Mouse (Mus musculus): ENCODE data around the gene Selenow. TPM values are rescaled to one million over a fixed set of nuclear protein-coding genes. Genes with fewer than 3 reads are reported as not detected.

Gene Selenow
- total and polyA plus RNA-seq, 2 experiments, result 68.1 to 250 TPM

DNA sequence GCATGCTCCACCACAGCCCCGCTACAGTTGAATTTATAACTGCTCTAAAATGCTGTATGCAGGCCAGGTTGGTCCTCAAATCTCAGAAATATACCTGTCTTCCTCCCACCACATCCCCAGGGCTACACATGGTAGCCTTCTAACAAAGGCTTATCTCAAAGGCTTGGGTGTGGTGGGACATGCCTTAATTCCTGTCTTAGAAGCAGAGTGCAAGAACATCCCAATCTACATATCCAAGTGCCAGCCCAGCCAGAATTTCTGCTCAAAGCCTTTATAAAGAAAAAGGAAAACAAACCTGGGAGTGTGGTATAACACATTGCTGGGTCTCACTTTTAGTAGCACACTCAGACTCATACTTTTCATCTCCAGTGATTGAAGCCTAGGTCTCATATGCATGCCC, 28.0 kb downstream of the Selenow start:
- no peak for DNase-seq (ENCODE audit: extremely low read depth, low read depth, low spot score)
- Histone ChIP-seq H3K27ac (replicated peaks; ENCODE audit: insufficient read depth, low read depth, low read length) (no peak overlapping the region), H3K4me1 (ENCODE audit: control insufficient read depth, insufficient read depth, low read length) (no peaks in the 10 kb centered on the region)

DNA sequence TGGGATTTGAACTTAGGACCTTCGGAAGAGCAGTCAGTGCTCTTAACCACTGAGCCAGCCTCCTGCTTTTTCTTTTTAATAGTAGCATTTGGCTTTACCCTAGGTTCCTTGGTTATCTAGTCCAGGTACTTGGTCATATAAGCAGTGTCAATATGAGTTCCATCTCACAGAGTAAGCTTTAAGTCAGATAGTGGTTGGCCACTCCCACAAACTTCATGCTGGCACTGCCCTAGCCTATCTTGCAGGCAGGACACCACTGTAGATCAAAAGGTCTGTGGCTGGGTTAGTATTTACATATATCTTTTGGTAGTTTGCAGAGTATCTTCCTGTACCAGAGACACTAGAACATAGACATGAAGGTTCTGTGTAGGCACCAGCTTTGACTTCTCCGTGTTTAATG, 38.1 kb downstream of the Selenow start:
- TF ChIP-seq POLR2A (IDR thresholded peaks at IDR 0.05; ENCODE audit: extremely low read depth, insufficient read depth, low read length) (no peak), CTCF (IDR thresholded peaks at IDR 0.05; ENCODE audit: low read depth, low read length) (no peak)
- H3K9ac ChIP-seq (ENCODE audit: low read depth, low read length), result no peak overlapping the region
- H3K27me3 ChIP-seq (ENCODE audit: control insufficient read depth, insufficient read depth, low read length), result no peaks in the 10 kb centered on the region
- no peak for DNase-seq (ENCODE audit: extremely low read depth, low read depth, low spot score)
- H3K4me1 ChIP-seq (ENCODE audit: control insufficient read depth, insufficient read depth, low read length), result no peaks in the 10 kb centered on the region
- WGBS, result 86% methylated on average over 2 of the region's 2 CpGs
- H3K36me3 ChIP-seq (ENCODE audit: control insufficient read depth, insufficient read depth, low read length), result no peaks in the 10 kb centered on the region
- H3K4me3 ChIP-seq (ENCODE audit: insufficient read depth, low read depth, low read length), result no peak overlapping the region
- no peaks in the 10 kb centered on the region for H3K79me2 ChIP-seq (ENCODE audit: control insufficient read depth, insufficient read depth, low read length)
- H3K27ac ChIP-seq (replicated peaks; ENCODE audit: insufficient read depth, low read depth, low read length), result no peak overlapping the region

More for the DNA sequence above, 28.0 kb downstream of the Selenow start:
- H3K36me3 ChIP-seq (ENCODE audit: control insufficient read depth, insufficient read depth, low read length), result no peaks in the 10 kb centered on the region
- H3K79me2 ChIP-seq (ENCODE audit: control insufficient read depth, insufficient read depth, low read length), result no peaks in the 10 kb centered on the region
- H3K9ac ChIP-seq (ENCODE audit: low read depth, low read length), result no peak overlapping the region
- no peak overlapping the region for H3K4me3 ChIP-seq (ENCODE audit: insufficient read depth, low read depth, low read length)
- no peak for TF ChIP-seq POLR2A (IDR thresholded peaks at IDR 0.05; ENCODE audit: extremely low read depth, insufficient read depth, low read length)
- no peak for TF ChIP-seq CTCF (IDR thresholded peaks at IDR 0.05; ENCODE audit: low read depth, low read length)
- H3K27me3 ChIP-seq (ENCODE audit: control insufficient read depth, insufficient read depth, low read length), result no peaks in the 10 kb centered on the region
- WGBS, result 76% methylated on average over 1 of the region's 1 CpGs

DNA sequence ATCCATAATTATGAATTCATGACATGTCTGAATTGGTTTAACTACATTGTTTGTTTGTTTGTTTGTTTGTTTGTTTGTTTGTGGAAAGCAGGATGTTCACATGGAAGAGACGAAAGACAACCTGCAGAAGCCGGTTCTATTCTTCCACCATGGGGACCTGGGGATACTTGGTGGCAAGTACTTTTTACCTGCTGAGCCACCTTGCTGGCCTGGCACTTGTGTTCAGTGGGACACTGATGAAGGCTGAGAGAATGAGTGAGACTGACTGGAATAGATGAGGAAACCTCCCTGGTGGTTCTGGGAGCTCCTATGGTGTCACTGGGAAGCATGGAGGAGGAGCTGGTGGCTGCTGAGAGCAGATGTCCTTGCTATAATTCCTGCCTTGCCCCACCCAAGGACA, 39.9 kb downstream of the Selenow start, which contains the start of gene Crxos:
Gene Crxos (plus strand): TSS at position 301 of the 400 bp plus-strand sequence.
- no peak within 1 kb of the TSS for H3K27ac ChIP-seq (replicated peaks; ENCODE audit: insufficient read depth, low read depth, low read length)
- H3K9ac ChIP-seq (ENCODE audit: low read depth, low read length), result no peak within 1 kb of the TSS
- no peak for DNase-seq (ENCODE audit: extremely low read depth, low read depth, low spot score)
- WGBS, result 91% methylated on average over 2 of the region's 2 CpGs
- H3K79me2 ChIP-seq (ENCODE audit: control insufficient read depth, insufficient read depth, low read length), result no peaks in the 10 kb centered on the region
- no peaks in the 10 kb centered on the region for H3K27me3 ChIP-seq (ENCODE audit: control insufficient read depth, insufficient read depth, low read length)
- H3K36me3 ChIP-seq (ENCODE audit: control insufficient read depth, insufficient read depth, low read length), result no peaks in the 10 kb centered on the region
- H3K4me1 ChIP-seq (ENCODE audit: control insufficient read depth, insufficient read depth, low read length), result no peaks in the 10 kb centered on the region
- TF ChIP-seq POLR2A (IDR thresholded peaks at IDR 0.05; ENCODE audit: extremely low read depth, insufficient read depth, low read length), result no peak
- TF ChIP-seq CTCF (IDR thresholded peaks at IDR 0.05; ENCODE audit: low read depth, low read length), result no peak
- H3K4me3 ChIP-seq (ENCODE audit: insufficient read depth, low read depth, low read length), result no peak within 1 kb of the TSS

DNA sequence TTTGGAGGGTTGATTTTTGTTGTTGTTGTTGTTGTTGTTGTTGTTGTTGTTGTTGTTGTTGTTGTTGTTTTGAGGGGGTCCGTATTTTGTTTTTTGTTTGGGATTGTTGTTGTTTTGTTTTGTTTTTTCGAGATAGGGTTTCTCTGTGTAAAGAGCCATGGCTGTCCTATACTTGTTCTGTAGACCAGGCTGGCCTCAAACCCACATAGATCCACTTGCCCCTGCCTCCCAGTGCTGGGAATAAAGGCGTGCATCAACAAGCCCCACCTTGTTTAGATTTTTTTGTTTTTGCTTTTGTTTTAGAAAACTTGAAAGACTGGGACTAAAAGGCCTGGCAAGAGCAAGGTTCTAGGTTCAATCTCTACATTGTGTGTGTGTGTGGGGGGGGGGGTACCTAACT, 40.4 kb downstream of the Selenow start:
- H3K79me2 ChIP-seq (ENCODE audit: control insufficient read depth, insufficient read depth, low read length), result no peaks in the 10 kb centered on the region
- H3K27ac ChIP-seq (replicated peaks; ENCODE audit: insufficient read depth, low read depth, low read length), result no peak overlapping the region
- WGBS, result 48% methylated on average over 3 of the region's 3 CpGs
- H3K4me3 ChIP-seq (ENCODE audit: insufficient read depth, low read depth, low read length), result no peak overlapping the region
- no peaks in the 10 kb centered on the region for H3K27me3 ChIP-seq (ENCODE audit: control insufficient read depth, insufficient read depth, low read length)
- no peaks in the 10 kb centered on the region for H3K36me3 ChIP-seq (ENCODE audit: control insufficient read depth, insufficient read depth, low read length)
- H3K9ac ChIP-seq (ENCODE audit: low read depth, low read length), result no peak overlapping the region
- no peak for DNase-seq (ENCODE audit: extremely low read depth, low read depth, low spot score)
- TF ChIP-seq CTCF (IDR thresholded peaks at IDR 0.05; ENCODE audit: low read depth, low read length), result no peak
- no peak for TF ChIP-seq POLR2A (IDR thresholded peaks at IDR 0.05; ENCODE audit: extremely low read depth, insufficient read depth, low read length)
- no peaks in the 10 kb centered on the region for H3K4me1 ChIP-seq (ENCODE audit: control insufficient read depth, insufficient read depth, low read length)

DNA sequence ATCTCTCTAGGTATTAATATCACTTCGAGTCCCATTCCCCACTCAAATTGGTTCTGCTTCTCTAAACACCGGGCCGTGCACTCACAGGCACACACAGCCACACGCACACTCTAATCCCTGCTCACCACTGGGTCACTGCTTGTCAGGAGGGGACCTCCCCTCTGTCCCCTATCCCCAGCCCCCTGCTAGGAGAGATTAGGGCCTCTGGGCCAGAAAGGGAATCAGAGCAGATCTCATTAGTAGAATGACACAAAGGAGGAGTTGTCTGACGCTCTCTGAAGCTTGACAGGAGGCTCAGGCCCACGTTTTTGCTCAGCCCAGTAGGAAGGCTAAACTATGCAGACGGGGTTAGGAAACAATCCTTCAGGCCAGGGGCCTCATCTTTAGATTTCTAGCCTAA, 40.8 kb downstream of the Selenow start:
- Histone ChIP-seq H3K36me3 (ENCODE audit: control insufficient read depth, insufficient read depth, low read length) (no peaks in the 10 kb centered on the region), H3K4me3 (ENCODE audit: insufficient read depth, low read depth, low read length) (no peak overlapping the region), H3K27me3 (ENCODE audit: control insufficient read depth, insufficient read depth, low read length) (no peaks in the 10 kb centered on the region), H3K4me1 (ENCODE audit: control insufficient read depth, insufficient read depth, low read length) (no peaks in the 10 kb centered on the region), H3K9ac (ENCODE audit: low read depth, low read length) (no peak overlapping the region), H3K27ac (replicated peaks; ENCODE audit: insufficient read depth, low read depth, low read length) (no peak overlapping the region), H3K79me2 (ENCODE audit: control insufficient read depth, insufficient read depth, low read length) (no peaks in the 10 kb centered on the region)
- DNase-seq (ENCODE audit: extremely low read depth, low read depth, low spot score), result no peak
- 20% methylated on average over 7 of the region's 7 CpGs for WGBS
- no peak for TF ChIP-seq POLR2A (IDR thresholded peaks at IDR 0.05; ENCODE audit: extremely low read depth, insufficient read depth, low read length)
- no peak for TF ChIP-seq CTCF (IDR thresholded peaks at IDR 0.05; ENCODE audit: low read depth, low read length)

DNA sequence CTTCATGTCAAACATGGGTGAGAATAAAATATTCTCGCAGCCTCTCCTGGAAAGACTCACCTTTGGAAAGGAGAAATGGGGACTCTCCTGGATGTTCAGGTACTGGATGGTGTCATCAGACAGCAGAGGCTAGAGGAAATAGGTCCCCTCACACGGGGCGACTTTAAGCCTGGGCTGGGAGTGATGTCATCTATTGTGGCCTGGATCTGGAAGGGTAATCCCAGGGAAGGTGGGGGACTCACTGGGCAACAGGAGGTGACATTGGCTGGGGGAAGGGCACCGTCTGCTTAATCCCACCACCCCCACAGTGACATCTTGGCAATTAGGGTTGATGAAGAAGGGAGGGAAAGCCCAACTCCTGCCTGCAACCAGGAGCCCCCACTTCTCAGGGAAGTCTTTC, 42.4 kb downstream of the Selenow start, which contains the start of gene Crx:
Gene Crx (minus strand): TSS at position 213 of the 400 bp plus-strand sequence.
- 24% methylated on average over 4 of the region's 4 CpGs for WGBS
- H3K27me3 ChIP-seq (ENCODE audit: control insufficient read depth, insufficient read depth, low read length), result no peaks in the 10 kb centered on the region
- H3K36me3 ChIP-seq (ENCODE audit: control insufficient read depth, insufficient read depth, low read length), result no peaks in the 10 kb centered on the region
- no peak within 1 kb of the TSS for H3K27ac ChIP-seq (replicated peaks; ENCODE audit: insufficient read depth, low read depth, low read length)
- H3K4me3 ChIP-seq (ENCODE audit: insufficient read depth, low read depth, low read length), result no peak within 1 kb of the TSS
- TF ChIP-seq CTCF (IDR thresholded peaks at IDR 0.05; ENCODE audit: low read depth, low read length) (no peak), POLR2A (IDR thresholded peaks at IDR 0.05; ENCODE audit: extremely low read depth, insufficient read depth, low read length) (no peak)
- no peaks in the 10 kb centered on the region for H3K4me1 ChIP-seq (ENCODE audit: control insufficient read depth, insufficient read depth, low read length)
- H3K9ac ChIP-seq (ENCODE audit: low read depth, low read length), result no peak within 1 kb of the TSS
- DNase-seq (ENCODE audit: extremely low read depth, low read depth, low spot score), result no peak
- no peaks in the 10 kb centered on the region for H3K79me2 ChIP-seq (ENCODE audit: control insufficient read depth, insufficient read depth, low read length)

Other genes starting within 250 kb of the Selenow start
- gene Obox5, start 172.3 kb downstream of the Selenow start, total RNA-seq (2014; rRNA removed), result not detected in 2 replicates
- gene Obox5, start 172.3 kb downstream of the Selenow start, polyA plus RNA-seq (2012; rRNA removed), result not detected in 2 replicates
- gene Obox6, start 82.7 kb downstream of the Selenow start, total RNA-seq (2014; rRNA removed), result not detected in 2 replicates
- not detected in 2 replicates for gene Obox6, start 82.7 kb downstream of the Selenow start, polyA plus RNA-seq (2012; rRNA removed)
- not detected in 2 replicates for gene Crx, start 42.4 kb downstream of the Selenow start, total RNA-seq (2014; rRNA removed)
- gene Crx, start 42.4 kb downstream of the Selenow start, polyA plus RNA-seq (2012; rRNA removed), result not detected in 2 replicates
- gene Crxos, start 39.8 kb downstream of the Selenow start, total RNA-seq (2014; rRNA removed), result not detected in 2 replicates
- not detected in 2 replicates for gene Crxos, start 39.8 kb downstream of the Selenow start, polyA plus RNA-seq (2012; rRNA removed)
- 57.3 and 59.6 TPM in 2 replicates for gene Nop53, start 23.7 kb upstream of the Selenow start, total RNA-seq (2014; rRNA removed)
- gene Nop53, start 23.7 kb upstream of the Selenow start, polyA plus RNA-seq (2012; rRNA removed), result 65.2 and 69.5 TPM in 2 replicates
- 1.0 and 1.4 TPM in 2 replicates for gene Ehd2, start 45.2 kb upstream of the Selenow start, total RNA-seq (2014; rRNA removed)
- gene Ehd2, start 45.2 kb upstream of the Selenow start, polyA plus RNA-seq (2012; rRNA removed), result 1.6 and 1.7 TPM in 2 replicates
- 0.55 and 0.87 TPM in 2 replicates for gene Bicra, start 125.5 kb upstream of the Selenow start, total RNA-seq (2014; rRNA removed)
- gene Bicra, start 125.5 kb upstream of the Selenow start, polyA plus RNA-seq (2012; rRNA removed), result 3.6 and 4.6 TPM in 2 replicates
- not detected in 2 replicates for gene Zfp541, start 139.4 kb upstream of the Selenow start, total RNA-seq (2014; rRNA removed)
- 0.02 TPM in 1 of 2 replicates, not detected in the other for gene Zfp541, start 139.4 kb upstream of the Selenow start, polyA plus RNA-seq (2012; rRNA removed)
- 47.4 and 58.7 TPM in 2 replicates for gene Napa, start 176.1 kb upstream of the Selenow start, total RNA-seq (2014; rRNA removed)
- 101 and 146 TPM in 2 replicates for gene Napa, start 176.1 kb upstream of the Selenow start, polyA plus RNA-seq (2012; rRNA removed)
- gene Kptn, start 197.5 kb upstream of the Selenow start, total RNA-seq (2014; rRNA removed), result 18.0 and 19.9 TPM in 2 replicates
- 23.1 and 25.7 TPM in 2 replicates for gene Kptn, start 197.5 kb upstream of the Selenow start, polyA plus RNA-seq (2012; rRNA removed)
- gene Slc8a2, start 207.4 kb upstream of the Selenow start, total RNA-seq (2014; rRNA removed), result 0.07 TPM in 1 of 2 replicates, not detected in the other
- gene Slc8a2, start 207.4 kb upstream of the Selenow start, polyA plus RNA-seq (2012; rRNA removed), result 0.06 TPM in 1 of 2 replicates, not detected in the other

Measured in liver, adult 2 months (tissue).